Mouse (Mus musculus) testis, postnatal 10 days (tissue): ENCODE results near the gene Slit2.

Experiments used
- DNase-seq: peaks from one replicate; pipeline ENCODE4 v3.0.0; 2021; ENCODE audit warnings: low spot score

Gene Slit2

DNA sequence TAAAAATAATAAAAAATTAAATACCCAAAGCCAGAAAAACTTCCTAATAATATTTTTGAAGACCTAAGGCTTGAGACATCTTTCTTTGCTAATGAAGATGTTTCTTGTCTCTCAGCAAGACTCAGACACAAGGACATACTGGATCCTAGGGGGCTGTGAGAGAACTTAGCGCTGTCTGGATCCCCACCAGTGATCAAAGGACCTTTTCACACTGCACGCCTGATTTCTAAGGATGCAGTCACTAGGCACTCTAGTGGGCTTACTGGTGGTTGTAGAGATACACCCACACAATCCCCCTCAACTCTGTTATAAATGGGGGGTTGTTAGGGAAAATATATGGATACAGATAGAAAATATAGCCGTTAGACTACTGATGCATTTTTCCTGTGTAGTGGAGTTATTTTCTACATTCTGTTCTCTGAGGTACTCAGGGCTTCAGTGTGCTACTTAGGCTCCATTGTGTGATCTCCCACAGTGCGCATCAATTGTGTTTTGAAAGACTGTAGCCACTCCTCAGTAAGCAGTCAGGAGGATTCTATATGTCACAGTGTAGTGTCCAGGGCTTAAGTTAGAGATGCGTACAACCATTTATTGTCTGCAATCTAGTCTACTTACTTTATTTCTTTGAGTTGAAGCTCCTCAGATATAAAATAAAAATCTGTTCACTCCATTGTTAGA, 67.8 kb downstream of the Slit2 start:
- DNase-seq = no peak

DNA sequence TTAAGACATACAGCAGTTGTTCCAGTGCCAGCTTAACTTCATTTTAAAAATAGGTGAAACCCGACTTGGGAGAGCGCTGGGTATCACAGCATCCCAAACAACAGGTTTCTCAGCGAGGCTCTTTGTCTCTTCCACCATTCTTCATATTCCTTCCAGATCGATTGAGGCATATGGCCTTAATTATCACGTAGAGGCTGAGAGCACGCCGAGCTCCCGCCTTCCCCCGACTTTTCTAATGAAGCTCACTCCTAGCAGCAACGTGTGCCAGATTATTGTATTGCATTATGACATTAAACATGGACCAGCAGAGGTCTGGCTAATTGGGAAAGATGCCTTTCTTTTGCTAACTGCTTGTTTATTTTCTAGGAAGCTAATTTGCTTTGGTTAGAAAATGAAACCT, 75.7 kb downstream of the Slit2 start:
- DNase-seq = no peak

DNA sequence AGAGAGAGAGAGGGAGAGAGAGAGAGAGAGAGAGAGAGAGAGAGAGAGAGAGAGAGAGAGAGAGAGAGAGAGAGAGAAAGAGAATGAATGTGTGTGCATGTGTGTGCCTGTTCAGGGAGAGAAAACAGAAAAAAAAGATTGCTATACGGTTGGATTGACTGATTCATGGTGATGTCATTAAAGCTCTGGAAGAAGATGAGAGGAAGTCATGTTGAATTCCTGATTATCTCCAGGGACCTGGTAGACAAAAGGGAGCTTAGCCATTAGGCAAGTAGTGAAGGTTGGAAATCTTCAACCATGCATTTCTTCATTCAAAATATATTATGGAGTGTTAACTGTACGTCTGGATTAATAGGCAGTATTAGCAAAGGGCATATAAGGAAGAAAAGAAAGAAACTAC, 77.8 kb downstream of the Slit2 start:
- DNase-seq = no peak

DNA sequence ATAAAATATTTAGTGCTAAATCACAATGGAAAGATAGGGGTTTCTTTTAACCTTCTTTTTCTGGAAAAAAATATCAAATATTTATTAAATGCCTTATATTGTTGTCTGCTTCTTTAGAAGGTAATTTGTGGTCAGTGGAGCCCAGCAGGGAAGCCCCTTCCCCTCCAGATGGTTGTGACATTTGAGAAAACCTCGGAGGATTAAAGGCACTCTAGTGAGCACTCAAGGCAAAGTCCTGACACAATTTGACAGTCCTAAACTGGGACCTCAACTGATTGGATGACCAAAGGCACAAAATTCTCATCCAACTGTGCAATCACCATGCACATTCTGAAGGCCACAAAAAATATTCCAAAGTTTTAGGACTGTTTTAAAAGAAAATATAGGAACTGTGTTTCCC, 95.8 kb downstream of the Slit2 start:
- no peak for DNase-seq

DNA sequence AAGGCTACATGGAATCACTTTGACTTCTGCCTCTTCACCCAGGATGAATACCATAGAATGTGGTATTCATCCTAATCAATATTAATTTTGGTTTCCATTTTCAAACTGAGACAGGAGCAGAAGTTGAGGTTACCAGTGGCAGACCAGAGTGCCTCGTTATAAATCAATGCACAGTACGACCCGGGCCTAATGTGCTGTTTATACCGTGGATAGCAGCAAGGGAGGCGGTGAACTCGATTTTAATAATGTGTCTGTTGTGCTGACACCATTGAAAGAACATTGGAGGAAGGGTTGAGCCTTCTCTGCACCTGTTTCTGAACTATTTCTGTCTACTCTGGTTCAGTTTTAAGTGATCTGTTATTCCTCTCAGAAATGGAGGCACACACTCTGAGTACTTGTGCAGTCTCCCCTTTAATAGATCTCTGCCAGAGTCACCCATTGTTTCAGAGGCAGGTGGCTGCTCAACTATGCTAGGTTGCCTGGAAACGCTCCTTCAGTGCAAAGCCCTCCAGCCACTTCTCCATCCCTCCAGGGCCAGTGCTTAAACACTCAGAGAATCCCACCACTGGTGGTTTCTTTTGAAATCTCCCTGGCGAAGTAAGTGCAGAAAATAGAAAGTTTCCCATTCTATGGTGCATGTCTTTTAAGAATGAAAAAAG, 98.4 kb downstream of the Slit2 start:
- no peak for DNase-seq

GRCm38 (mm10) chr5:48113400-48113799, 130.5 kb downstream of the Slit2 start:
- no peak for DNase-seq

DNA sequence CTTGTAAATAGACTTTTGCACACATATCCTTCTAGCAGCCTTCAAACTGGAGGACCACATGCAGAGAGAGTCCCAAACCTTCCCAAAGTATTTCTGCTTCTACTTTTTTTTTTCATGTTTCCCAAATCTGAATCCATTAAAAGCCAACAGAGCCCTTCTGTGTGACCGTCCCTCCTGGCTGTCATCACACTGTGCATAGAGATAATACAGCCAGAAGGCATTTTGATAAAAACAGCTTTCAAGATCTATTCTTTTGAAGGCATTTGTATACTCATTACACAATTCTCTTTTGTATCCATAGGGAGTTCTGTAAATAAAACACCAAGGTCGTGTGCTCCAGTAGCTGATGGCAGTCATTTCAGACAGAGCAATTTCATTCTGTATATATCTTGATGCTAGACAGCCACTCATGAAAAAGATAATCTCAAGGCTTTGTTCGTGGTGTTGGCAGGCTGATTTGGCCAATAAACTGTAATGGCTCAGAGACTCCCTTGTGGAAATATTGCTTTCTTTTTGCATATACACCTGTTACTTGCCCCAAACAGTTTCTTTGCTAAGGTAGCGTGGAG, 132.1 kb downstream of the Slit2 start:
- DNase-seq = no peak

DNA sequence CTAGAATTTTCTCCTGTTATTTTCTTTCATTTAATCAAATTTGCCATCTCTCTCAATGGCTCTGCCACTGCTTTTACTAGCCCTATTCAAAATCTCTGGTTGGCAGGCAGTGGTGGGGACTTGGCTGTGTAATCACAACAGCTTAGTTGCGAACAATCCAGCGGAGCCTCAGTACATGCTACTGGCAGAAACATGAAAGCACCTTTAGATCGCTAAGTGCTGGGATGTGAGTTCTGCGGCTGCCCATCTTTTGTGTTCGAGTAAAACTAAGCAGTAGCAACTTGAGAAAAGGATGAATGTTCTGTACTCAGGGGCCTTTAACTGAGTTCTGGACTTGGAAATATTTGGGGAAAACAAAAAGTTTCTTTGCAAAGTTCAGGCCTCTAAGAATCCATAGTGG, 139.7 kb downstream of the Slit2 start:
- no peak for DNase-seq

DNA sequence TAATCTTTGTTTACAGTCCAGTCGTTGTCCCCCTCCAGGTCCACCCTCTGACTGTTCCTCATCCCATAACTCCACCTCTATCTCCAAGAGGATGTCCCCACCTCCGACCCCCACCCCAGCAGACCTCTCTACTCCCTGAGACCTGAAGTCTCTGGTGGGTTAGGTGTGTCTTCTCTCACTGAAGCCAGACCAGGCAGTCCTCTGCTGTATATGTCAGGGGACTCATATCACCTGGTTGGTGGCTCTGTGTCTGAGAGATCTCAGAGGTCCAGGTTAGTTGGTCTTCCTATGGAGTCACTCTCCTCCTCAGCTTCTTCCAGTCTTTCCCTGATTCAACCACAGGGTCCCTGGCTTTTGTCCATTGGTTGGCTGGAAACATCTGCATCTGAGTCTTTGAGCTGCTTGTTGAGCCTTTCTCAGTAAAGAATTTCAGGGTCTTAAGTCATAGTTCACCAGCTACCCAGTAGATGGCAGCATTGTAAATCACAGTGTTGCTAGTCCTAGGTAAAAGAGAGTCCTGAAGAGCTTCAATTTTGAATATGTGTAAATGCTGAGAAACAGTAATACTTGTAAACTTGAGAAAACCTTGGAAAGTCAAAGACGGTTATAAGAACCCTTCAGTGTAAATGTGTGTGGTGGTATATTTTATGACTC, 143.0 kb downstream of the Slit2 start:
- no peak for DNase-seq

DNA sequence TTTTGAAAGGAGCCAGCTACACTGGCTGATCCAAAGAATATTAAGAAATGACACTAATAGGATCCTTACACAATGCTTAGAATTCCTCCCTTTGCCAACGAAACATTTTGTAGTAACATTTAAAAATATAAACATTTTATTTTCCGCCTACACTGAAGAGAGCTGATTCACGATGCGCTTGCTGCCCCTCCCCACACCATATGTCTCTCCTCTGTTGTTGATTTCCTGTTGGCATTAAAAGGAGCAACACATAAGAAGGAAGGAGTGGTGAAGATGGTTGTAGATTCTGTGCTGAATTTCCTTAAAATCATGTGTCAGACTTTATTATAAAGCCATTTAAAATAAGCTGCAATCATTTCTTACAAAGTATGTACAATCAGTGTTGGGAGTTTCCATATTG, 147.0 kb downstream of the Slit2 start:
- DNase-seq = no peak

GRCm38 (mm10) chr5:48136571-48136970, 153.6 kb downstream of the Slit2 start:
- no peak for DNase-seq

- no peak for DNase-seq
These were observed 156.0 kb downstream of the Slit2 start for GRCm38 (mm10) chr5:48138849-48139487.

DNA sequence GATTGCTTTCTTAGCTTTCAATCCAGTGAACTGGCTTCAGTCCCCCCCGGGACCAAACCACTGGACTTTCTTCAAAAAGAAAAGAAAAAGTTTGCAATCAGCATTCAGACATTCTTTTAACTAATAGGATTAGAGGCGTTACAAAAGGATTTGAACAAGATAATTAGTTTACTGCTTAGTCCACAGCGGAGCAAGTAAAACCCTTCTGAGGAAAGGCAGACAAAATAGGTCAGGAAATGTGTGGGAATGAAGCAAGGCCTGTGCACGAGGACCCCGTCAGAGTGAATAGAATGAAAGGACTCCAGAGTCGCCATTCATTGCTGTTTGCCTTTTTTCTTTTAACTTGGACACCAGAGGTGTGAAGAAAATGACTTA, 156.5 kb downstream of the Slit2 start:
- DNase-seq = no peak

- DNase-seq = no peak
These were observed 163.1 kb downstream of the Slit2 start for GRCm38 (mm10) chr5:48146082-48146481.

DNA sequence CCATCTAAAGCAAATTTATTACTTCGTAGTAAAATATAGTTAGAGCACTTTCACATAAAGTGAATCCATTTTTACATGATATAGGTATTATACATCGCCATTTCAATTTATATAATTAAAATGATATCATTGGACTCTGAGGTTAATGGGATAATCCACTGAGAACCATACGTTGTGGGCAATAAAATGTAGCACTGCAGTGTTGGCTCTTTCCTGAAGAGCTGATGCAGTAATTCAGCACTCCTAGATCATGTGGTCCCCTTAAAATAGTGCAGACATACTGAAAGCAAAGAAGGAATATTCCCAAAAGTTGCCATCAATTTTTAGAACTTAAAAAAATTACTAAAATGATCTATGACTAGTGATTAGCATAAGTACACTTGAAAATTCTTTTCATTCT, 177.9 kb downstream of the Slit2 start:
- DNase-seq = no peak

DNA sequence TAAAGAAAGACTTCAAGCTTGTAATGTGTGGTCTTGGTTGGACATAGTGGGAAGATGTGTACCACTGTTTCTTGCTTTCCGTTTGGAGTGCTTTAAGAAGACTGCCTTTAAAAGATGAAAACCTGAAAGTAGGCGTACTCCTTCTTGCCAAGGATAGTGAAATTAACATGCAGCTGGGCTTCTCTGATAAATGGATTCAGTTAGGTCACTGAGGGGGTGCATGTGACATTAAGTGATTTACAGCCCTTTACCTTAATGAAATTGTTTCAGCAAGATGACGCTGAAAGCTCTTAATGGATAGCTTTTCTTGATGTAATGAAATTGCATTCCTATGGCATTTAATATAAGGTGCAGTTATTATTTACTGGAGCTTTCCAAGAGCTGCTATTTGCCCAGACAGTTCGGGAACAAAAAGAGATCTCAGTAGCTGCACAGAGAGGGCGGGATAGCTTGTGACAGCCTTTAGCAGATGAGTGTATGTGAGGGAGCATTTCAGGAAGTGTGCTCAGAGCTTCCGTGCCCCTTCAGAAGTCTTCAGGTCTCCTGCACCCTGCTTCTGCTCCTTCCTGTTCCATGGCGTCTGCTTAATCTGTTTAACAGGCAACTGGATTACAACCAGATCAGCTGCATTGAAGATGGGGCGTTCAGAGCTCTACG, 198.8 kb downstream of the Slit2 start:
- DNase-seq = no peak

- DNase-seq = no peak
These were observed 201.4 kb downstream of the Slit2 start for GRCm38 (mm10) chr5:48184358-48184757.

DNA sequence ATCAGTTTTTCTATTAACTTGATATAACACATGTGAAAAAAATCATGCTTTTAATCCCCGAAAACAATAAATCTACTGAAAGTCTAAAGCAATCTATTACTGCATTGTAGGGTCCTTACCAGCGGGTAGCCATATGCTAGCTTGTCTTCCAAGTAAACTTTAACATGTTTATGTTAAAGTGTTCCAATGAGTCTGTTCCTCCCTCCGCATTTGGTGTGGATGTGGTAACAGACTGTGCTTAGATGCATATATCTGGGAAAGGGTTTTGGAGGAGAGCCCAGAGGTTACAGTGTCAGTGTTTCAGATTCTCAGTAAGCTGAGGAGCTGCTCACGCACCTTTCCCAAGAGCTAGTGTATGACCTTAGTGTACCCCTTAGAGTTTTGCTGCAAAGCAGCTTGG, 204.9 kb downstream of the Slit2 start:
- no peak for DNase-seq

DNA sequence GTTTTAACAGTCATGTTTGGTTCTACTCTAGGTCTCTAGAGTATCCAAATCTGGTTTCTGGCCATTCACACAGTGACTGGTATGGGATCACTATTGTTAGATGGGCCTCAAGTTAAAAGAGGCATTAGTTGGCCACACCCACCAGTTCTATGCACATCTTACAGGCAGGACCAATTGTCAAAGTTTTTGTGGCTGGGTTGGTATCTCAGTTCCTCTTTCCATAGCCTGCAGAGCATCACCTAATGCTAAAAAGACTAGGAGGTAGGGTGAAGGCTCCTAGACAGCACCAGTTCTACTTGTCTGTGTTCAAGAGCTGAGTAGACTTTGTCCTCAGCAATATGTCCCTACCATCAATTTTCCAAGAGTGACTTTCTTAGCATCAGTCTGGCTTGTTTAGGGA, 216.4 kb downstream of the Slit2 start:
- DNase-seq = no peak

DNA sequence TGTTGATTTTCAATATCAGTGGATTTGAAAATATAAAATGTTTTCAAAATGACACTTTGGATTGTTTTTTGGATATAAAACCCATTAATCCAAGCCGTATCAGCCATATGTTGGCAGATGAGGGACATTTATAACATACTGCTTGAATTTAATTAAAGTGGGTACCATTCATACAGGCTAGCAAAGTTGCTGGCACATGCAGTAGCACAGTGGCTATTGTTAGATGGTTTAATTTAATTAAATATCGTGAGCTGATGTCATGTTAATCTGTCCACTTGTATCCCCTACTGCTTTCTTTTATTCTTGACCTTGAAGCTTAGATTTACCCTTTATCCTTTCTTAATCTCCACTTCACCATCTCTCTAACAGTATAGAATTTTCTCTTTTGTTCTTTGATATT, 232.3 kb downstream of the Slit2 start:
- DNase-seq = no peak

DNA sequence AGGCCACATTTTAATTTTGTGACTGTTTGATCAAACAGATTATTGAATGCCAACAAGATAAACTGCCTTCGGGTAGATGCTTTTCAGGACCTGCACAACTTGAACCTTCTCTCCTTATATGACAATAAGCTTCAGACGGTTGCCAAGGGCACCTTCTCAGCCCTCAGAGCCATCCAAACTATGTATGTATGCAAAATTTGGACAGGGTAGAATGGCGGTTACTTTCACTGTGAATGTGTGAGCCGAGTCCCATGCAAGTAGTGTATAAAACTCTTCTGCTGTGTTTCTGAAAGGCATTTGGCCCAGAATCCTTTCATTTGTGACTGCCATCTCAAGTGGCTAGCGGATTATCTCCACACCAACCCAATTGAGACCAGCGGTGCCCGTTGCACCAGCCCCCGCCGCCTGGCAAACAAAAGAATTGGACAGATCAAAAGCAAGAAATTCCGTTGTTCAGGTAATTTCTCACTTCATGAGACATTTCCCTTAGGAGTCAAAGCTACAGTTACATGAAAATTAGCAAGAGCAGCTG, 236.8 kb downstream of the Slit2 start:
- no peak for DNase-seq

GRCm38 (mm10) chr5:48225500-48225899, 242.6 kb downstream of the Slit2 start:
- DNase-seq = no peak
